Mouse (Mus musculus): ENCODE results near the gene Pglyrp1.

- TF ChIP-seq CTCF (IDR thresholded peaks at IDR 0.05; ENCODE audit: insufficient read depth, low read depth, low read length) (no peak), POLR2A (IDR thresholded peaks at IDR 0.05; ENCODE audit: insufficient read depth, low read depth, low read length) (no peak)
Measured at GRCm38 (mm10) chr7:18827792-18828546, 43.2 kb upstream of the Pglyrp1 start.

All from olfactory bulb, adult 2 months (tissue).